Mouse (Mus musculus) erythroblast, adult 5-6 weeks (primary cell): ENCODE data around the gene Syce1l. TPM values are rescaled to one million over a fixed set of nuclear protein-coding genes. Genes with fewer than 3 reads are reported as not detected.
A peak's percentile ranks its signal among the peaks of the same experiment; 100 is the strongest.

Source experiments
- ATAC-seq: replicated peaks from 2 replicates; pipeline ENCODE4 v1.8.0; 2016; ENCODE audit warnings: moderate number of reproducible peaks, mild to moderate bottlenecking, moderate TSS enrichment, inconsistent platforms; ENCODE audit not compliant: poor library complexity, low FRiP score, severe bottlenecking
- total RNA-seq, 2 experiments: library from RNA; stranded (forward) in 1 of 2; stranded (reverse) in 1 of 2; fragments of 150-400 nt in 1 of 2; fragments of 200-764, 138-1000 nt in 1 of 2; gene quantifications; 2 replicates each; pipeline versions ENCODE4 v1.2.3 to v1.2.4; 2015 to 2017; ENCODE audit warnings: low replicate concordance in 2 of 2

Gene Syce1l
- total RNA-seq (2015; ENCODE audit: low replicate concordance), result not detected in 2 replicates
- total RNA-seq (2017; ENCODE audit: low replicate concordance), result not detected in 2 replicates

DNA sequence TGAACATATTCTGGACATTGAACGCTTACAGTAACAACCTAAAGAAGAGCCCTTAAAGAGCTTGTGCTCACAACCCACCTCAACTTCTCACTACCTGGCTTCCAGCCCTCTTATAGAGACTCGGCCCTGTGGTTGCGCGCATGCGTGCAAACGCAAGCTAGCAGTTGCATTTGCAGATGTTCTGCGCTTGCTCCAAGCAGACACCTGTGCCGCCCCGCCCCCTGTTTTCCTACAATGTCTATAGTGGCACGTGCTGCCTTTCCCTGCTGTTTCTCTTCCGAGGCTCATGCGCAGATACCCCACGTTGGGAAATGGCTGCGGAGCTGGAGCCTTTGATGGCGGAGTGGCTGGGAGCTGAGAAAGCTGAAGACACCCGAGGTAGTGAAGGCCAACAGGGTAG, at the start of gene Syce1l:
TSS of gene Syce1l (plus strand) at position 288 of the 400 bp plus-strand sequence.
- no peak for ATAC-seq

DNA sequence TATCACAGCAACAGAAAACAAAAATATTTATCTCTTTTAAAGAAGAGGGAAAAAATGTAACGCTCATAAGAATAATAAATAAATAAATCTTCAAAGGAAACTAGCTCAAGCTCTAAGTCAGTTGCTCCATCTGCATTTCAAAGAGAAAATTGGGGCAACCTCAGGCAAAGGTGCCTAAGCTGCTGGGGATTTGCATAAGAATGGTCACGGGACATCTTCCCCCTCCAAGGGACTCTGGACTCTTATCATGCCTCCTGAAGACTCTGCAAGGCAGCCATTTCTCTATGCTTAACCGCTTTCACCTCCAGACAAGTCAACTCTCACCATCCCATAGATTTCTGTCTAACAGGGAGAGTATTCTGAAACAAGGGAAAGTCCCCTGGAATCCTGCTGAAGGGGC, 44.6 kb upstream of the Syce1l start:
- ATAC-seq, result no peak

DNA sequence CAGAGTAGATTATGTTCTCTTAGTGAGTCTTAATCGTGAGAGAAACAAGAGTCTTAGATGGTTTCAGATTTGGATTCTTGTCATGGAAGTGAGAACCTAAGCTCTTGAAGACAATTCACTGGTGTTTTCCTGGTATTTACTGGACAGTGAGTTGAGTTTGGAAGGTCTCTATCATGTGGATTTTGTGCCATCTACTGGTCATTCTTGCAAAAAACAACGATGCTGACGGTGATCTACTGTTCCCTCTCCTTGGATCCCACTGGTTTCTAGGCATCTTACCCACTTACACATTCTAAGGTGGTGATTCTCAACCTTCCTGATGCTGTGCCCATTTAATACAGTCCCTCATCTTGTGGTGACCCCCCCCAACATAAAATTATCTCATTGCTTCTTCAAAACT, 10.4 kb upstream of the Syce1l start:
- no peak for ATAC-seq

DNA sequence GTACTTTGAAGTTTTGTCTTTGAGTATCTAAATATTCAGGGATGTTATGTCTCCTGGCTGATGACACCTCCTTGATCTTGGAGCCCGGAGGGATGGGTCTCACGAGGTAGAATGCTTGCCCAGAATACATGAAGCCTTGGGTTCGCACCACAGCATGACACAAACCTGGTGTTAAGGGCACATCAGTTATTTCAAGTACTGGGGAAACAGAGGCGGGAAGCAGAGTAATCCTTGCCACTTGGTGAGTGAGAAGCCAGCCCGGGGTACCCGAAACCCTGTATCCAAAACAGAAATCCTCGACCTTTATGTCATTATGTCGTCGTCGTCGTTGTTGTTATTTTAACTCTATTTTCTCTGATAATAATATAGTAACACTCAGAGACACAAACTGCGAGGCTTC, 8.9 kb upstream of the Syce1l start:
- no peak for ATAC-seq

DNA sequence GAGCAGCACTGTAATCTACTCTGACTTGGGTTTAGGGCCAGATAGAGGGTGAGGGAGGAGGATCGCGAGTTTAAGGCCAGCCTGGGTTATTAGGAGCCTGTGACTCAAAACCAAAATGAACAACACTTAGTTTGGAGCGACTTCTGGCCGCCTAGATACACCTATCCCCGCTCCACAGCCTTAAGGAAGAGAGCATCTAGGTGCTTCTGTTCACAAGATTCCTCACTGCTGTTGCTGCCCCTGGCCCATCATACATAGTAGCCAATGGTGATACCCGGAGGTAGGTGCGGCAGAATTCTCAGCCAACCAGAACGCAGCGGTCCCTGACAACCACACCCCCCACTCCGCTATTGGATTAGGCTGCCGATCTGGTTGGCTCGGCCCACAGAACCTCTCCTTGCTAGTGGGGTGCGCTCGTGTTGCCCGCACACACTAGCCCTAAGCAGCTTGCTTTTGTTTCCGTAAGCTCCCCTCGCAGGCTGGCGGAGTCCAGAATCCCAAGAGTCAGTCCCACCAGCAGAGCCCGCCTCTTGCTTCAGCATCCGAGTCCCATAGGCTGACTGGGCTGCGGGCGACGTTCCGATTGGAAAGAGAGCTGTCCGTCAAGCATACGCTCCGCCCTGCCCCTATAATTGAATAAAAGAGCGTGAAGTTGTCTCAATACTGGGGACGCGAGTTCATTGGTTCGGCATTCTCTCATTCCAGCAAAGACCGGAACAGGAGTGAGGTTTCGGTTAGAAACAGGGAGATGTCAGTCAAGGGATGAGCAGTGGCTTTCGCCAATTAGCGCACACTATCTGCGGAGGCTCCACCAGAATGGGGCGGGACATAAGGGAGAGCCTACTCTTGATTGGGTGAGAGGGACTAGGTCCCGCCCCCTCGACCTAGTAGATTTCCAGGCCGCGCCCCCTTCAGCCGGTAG, 8.1 kb upstream of the Syce1l start, which contains the start of gene Mon1b:
TSS of gene Mon1b (plus strand) at position 918 of the 922 bp plus-strand sequence.
- ATAC-seq, result peak; percentile 87

DNA sequence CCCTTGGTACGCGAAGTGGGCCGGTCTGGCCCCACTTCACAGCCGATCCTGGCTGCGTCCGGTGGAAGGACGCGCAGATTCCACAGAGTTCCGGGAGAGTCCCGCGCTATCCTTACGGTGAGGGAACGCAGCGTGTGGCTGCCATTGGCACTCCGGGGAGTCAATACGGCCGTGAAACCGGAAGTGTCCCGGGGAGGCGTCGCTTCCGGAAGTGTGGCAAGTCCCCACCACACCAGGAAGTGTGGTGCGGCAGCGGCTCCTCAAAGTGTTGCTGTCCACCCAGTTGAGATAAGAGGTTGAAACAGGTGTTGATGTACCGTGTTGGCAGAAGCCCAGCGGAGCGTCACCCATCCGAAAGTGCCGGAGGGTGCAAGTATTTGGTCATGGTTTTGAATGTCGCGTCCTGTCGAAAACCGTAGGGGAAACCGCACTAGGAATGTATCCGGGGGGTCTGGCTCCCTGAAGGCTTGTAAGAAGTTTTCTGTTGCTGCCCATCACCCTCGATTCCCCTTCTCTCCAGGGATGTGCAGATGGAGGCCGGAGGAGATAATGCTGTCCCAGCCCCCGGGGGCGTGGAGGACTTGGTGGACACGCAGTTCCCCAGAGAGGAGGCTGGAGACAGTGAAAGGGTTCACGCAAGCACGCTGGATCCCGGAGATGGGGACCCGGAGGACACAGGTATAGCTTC, 7.3 kb upstream of the Syce1l start:
- peak; percentile 82 for ATAC-seq

DNA sequence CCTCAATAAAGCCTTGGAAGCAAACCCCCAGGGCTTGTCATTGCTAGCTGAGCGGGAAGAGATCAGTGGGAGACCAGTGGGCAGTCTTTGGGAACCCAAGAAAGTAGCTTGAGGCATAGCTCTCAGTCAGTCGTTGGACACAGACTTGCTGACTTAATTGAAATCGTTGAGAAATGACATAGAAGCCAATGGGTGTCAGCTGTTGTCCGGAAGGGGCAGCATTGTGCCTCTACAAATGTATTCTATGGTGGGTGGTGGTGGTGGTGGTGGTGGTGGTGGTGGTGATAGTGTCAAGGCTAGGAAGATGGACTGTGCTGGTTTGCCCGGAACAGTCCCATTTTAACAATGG, 6.8 kb upstream of the Syce1l start:
- ATAC-seq, result no peak

DNA sequence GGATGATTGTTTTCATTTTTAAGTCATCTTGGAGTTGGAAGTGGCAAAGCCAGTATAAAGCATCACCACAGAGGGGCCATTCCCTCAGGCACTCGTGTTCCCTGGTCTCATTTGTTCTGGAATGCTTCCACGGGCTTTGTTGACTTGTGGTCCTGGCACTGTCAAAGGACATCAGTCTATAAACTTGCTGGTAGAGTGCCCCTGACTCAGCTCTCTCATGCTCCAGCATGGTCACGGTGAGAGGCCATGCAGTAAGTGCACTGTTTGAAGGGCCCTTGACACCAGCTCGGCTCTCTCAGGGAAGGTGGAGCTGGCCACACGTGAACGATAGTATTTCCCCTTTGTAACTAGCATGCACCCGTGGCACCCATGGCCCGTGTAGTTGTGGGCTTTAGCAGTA, 2.7 kb upstream of the Syce1l start:
- ATAC-seq, result no peak

DNA sequence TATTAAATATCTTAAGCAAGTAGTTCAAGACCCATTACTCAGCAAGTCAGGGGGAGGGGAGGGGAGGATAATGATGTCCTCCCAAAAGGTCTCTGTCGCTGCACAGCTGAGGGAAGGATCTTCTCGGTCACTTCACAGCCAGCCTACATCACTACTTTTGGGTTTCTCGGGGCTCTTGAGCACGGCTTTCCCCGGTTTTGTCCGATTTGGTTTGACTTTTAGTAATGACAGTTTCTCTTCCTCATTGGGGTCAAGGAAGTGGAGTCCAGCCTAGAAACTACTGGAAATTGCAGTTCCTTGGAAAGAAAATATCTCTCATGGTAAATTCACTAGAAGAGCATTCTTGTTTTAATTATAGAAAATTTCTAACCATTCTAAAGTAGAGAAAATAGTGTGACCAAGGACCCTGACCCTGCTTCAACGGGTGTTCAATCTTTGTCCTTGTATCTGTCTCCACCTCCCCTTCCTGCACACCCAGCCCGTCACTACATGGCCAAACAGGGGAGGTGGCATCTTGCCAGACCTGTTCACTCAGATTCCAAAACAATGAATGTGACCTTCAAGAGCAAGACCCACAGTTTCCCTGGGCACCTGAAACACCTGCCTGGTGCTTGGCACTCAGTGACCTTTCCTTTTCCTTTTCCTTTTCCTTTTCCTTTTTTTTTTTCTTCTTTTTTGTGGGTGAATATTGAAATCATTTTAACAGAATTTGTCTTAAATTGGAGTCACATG, 632 bp downstream of the Syce1l start:
- ATAC-seq, result no peak

DNA sequence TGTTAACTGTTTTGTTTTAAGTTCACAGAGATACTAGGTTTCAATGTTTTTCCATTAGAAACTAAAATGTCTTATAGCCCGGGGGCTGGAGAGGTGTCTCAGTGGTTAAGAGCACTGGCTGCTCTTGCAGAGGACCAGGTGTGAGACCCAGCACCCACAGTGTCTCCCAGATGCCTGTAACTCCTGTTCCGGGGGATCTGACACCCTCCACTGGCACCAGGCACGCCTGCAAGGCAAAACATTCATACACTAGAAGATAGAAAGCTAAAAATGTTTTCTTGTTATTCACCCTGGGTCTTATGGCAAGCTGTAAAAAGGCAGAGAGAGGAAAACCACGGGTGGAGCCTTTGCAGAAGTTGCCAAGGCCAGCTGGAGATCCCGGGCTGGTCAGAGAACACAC, 2.2 kb downstream of the Syce1l start:
- no peak for ATAC-seq

DNA sequence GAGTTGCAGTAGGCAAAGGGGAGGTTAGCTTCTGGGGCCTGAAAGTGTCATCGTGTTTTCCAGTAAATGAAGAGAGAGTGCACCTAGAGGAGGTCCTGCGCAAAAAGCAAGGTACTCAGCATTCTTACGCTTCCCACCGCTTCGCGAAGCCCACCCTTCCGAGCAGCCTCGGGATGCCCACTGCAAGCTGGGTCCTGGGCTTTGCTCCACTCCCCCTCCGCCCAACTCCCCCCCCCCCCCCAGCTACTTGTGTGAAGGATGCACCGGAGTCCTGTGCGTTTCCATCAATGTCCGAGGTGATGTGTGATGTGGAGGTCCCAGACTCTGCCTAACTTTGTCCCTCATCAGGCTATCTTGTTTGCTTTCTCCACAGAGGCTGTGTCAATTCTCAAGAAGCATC, 9.4 kb downstream of the Syce1l start:
- no peak for ATAC-seq

DNA sequence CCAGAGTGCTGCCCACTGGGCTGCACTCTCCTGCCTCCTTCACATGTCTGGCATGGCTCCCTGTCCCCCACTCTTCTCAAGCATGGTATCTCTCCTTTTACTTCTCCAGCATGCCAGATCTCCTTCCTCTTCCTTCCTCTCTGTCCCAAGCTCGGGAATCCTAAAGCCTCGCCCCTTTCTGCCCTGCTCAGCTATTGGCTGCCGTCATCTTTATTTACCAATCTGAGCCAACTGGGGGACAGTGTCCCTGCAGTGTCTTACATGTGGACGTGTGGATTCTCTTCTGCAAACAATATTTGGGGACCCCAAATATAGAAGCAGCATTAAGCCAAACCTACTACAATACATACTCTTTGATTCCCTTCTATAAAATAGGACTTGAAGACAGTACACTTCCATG, 10.1 kb downstream of the Syce1l start:
- no peak for ATAC-seq

DNA sequence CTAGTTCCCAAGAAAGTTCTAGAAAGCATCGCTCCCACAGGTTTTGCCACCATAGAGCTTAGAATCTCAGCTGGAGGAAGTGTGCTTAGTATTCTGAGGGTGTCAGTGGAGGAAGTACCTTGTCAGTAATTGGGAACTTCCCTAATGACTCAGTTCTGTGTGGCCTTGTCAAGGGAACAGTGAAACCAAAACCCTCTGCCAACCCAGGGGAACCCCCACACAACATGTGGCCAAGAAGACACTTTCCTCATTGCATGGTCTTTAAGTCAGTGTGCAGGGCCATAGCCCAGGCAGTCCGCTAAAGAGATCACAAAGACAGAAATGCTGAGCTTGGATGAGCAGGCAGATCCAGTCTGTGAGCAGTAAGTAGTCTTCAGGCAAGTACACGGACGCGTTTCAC, 13.1 kb downstream of the Syce1l start:
- ATAC-seq, result no peak

DNA sequence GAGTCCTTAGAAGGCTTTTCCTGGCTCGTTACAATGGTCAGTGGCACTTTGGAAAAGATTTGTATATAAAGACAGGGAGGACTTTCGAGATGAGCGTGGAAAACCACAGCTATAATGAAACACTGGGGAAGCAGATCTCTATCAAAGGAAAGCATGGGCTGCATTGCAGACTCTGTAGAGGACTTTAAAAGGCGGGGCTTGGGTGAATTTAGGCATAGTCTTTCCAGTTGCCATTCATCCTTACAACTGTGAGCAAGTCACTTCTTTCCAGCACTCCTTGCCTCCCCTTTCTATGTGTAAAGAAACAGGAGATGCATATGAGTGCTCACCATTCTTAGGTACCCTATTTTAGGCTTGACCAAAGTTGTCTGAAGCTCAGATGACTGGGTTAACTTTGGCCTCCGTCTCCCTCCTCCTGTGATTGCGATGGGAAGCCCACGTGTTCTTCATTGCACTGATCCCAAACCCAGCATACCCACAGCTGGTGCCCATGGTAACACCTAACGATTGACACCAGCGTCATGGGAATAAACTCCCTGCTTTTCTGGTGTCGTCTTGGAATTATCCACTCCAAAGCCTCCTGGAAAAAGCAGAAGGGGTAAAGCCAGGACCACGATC, 13.8 kb downstream of the Syce1l start:
- no peak for ATAC-seq

DNA sequence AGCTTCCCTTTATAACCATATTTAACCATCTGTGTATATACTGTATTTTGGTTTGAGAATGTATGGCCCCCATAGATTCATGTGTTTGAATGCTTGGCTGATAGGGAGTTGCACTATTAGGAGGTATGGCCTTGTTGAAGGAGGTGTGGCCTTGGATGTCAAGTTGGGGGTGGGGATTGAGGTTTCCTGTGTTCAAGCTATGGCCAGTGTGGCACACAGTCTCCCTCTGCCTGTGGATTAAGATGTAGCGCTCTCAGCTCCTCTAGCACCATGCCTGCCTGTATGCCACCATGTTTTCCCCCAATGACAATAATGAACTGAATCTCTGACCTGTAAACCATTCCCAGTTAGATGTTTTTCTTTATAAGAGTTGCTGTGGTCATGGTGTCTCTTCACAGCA, 17.1 kb downstream of the Syce1l start:
- no peak for ATAC-seq

DNA sequence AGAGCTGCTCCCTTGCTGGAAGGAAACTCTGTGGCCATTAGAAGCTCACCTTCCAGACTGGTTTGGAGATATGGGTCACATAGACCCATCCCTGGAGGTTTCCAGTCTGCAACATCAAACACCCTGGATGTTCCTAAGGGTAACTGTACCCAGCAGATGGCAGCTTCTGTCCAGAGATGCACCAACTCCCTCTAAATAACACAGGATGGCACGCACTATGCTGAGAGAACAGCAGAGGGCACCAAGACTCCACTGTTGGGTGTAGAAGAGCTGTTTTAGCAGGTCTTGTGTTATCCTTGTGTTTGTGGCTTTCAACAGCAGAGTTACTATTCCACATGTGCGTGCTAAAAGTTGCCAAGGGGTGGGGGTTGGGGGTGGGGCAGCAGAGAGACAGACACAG, 21.5 kb downstream of the Syce1l start:
- no peak for ATAC-seq

DNA sequence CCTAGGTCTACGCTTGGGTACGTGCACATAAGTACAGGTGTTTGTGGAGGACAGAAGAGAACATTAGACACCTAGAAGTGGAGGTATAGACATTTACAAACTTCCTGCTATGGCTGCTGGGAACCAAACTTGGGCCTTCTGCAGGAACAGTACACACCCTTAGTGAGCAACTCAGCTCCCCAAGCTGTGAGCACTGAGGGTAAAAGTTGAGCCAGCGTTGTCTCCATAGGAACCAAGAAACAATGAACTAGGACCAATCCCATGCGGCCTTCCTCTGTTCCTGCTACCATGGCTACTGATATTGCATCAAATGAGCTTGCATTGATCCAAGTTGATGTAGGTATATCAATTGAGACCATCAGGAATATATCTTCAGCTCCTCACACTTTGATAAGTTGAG, 22.0 kb downstream of the Syce1l start:
- ATAC-seq, result no peak

DNA sequence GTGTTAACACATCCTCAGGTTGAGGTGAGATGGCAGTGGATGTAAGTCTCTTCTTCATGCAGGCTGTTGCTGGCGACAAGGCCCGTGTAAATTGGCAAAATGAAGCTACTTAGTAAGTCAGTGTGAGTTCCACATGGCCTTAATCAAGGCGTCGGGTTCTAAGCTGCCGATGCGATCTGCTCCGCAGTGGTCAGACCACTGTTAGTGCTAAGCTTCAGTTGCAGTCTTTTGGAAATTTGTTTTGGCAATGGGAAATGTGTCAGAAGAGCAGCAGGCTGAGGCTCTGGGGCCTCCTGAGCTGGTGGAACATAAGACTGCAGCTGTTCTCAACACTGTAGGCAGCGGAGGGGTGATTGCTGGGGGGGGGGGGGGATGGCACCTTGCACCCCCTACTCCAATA, 22.9 kb downstream of the Syce1l start:
- no peak for ATAC-seq

DNA sequence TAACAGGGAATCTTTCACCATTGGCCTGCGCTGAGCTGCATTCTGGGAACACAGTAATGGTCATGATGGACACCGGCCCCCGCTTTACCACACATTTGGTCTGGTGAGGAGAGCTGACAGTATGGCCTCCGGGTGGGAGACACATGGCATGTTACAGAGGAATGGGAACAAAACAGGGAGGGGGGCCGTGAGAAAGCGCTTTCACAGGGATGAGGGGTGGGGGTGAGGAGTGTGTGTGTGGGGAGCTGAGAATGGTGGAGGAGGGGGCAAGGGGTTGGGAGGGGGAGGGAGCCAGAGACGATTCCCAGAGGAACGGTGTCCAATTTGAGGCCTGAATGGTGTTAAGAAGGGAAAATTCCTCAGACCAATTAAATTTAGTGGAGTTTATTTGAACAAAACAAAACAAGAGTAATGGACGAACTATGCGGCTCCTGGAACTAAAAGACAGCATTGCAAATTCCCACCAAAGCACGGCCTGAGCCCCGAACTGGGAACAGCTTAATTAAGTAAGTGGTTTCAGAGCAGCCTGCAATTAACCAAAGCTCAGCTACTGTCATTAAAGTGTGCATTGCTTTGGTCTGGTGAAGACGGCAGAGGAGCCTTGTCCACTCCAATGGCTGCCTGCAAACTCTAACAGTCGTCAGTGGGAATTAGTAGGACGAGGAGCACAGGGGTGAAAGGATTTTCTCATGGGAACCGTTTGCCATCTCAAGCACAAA, 23.9 kb downstream of the Syce1l start:
- ATAC-seq, result no peak
